Mouse (Mus musculus) limb, embryonic 15.5 days (tissue): Measurements from ENCODE around the gene Ifitm3. TPM values are rescaled to one million over a fixed set of nuclear protein-coding genes. Genes with fewer than 3 reads are reported as not detected.

Source experiments
- ATAC-seq: fragments of 200-750 bp; cut with Nextera tagmentation; 2 replicates; pipeline ENCODE4 v1.8.0; 2017; ENCODE audit warnings: low read depth, moderate TSS enrichment; ENCODE audit not compliant: insufficient number of reproducible peaks, low FRiP score, low TSS enrichment
- H3K27ac ChIP-seq: fragments of 300-500 bp; sonication (generic); 2 replicates; pipeline ENCODE4 v1.5.1; 2015; ENCODE audit warnings: moderate library complexity, mild to moderate bottlenecking, inconsistent platforms
- H3K27me3 ChIP-seq: fragments of 300-500 bp; sonication (generic); 2 replicates; pipeline ENCODE4 v1.6.1; 2015; ENCODE audit warnings: inconsistent platforms
- H3K36me3 ChIP-seq: fragments of 300-500 bp; sonication (generic); 2 replicates; pipeline ENCODE4 v1.6.1; 2015; ENCODE audit warnings: inconsistent platforms
- H3K4me1 ChIP-seq: fragments of 300-500 bp; sonication (generic); 2 replicates; pipeline ENCODE4 v1.6.1; 2015; ENCODE audit warnings: inconsistent platforms
- H3K4me2 ChIP-seq: fragments of 300-500 bp; sonication (generic); 2 replicates; pipeline ENCODE4 v1.6.1; 2015; ENCODE audit warnings: mild to moderate bottlenecking, inconsistent platforms
- H3K4me3 ChIP-seq: fragments of 300-500 bp; sonication (generic); 2 replicates; pipeline ENCODE4 v1.5.1; 2015; ENCODE audit warnings: mild to moderate bottlenecking, inconsistent platforms
- H3K9ac ChIP-seq: fragments of 300-500 bp; sonication (generic); 2 replicates; pipeline ENCODE4 v1.6.1; 2015; ENCODE audit warnings: inconsistent platforms
- H3K9me3 ChIP-seq: fragments of 300-500 bp; sonication (generic); 2 replicates; pipeline ENCODE4 v1.6.1; 2016; ENCODE audit warnings: inconsistent platforms
- WGBS: fragments of 180-500 bp; shearing (Covaris S2); methylation state at CpG from one replicate; pipeline ENCODE4 v1.1.7; 2015; 5-methylcytosine and 5-hydroxymethylcytosine counted together
- polyA plus RNA-seq: library from polyadenylated mRNA; unstranded; fragments of >200 nt; fragmentation: Nextera tagmentation; extraction: Ambion mirVana; gene quantifications from 2 replicates; pipeline ENCODE4 v1.2.1, GENCODE M21; 2015

Ifitm3 gene
- polyA plus RNA-seq = 217 and 218 TPM in 2 replicates

DNA sequence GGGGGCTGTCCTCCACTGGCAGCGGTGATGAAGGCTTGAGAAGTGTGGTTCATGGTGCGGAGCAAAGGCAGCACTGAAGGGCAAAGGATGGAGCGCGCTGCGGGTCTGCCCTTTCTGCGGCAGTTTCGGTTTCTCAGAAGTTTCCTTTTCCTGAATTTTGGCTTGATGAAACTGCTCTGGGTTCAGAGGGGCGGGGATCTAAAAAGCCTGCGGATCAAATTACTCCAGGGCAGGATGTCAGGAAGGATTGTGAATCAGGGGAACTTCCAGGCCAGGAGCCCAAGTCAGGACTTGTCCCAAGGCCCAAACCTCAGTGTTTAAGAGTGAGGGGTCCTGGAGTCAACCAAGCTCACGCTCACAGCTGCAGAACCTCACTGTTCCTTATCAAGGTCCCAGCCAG lies at the start of gene Ifitm3:
TSS of gene Ifitm3 (minus strand) at position 178 of the 400 bp plus-strand sequence.
- no peaks in the 10 kb centered on the region for H3K9me3 ChIP-seq
- peaks cover 30% of the 10 kb centered on the region for H3K4me1 ChIP-seq
- H3K36me3 ChIP-seq = no peaks in the 10 kb centered on the region
- H3K9ac ChIP-seq = peak within 1 kb of the TSS; percentile 28; the same call in 1 of the 2 replicates
- H3K4me2 ChIP-seq = peak within 1 kb of the TSS; percentile 59
- ATAC-seq = 0 out of 2 replicates have a peak, but pooled peaks have one; percentile 42
- no peaks in the 10 kb centered on the region for H3K27me3 ChIP-seq
- peak within 1 kb of the TSS; percentile 86 for H3K27ac ChIP-seq
- H3K4me3 ChIP-seq = peak within 1 kb of the TSS; percentile 48
- 5% methylated on average over 10 of the region's 10 CpGs for WGBS

GRCm38 (mm10) chr7:141059929-141060328 lies 49.4 kb upstream of the Ifitm3 start:
- peak overlapping the region; percentile 94 for H3K4me2 ChIP-seq
- WGBS = 64% methylated on average over 2 of the region's 2 CpGs
- H3K9ac ChIP-seq = peak overlapping the region; percentile 68; the same call in 1 of the 2 replicates
- H3K27ac ChIP-seq = no peak overlapping the region
- peaks cover 12% of the 10 kb centered on the region for H3K36me3 ChIP-seq
- no peaks in the 10 kb centered on the region for H3K27me3 ChIP-seq
- peaks cover 28% of the 10 kb centered on the region for H3K4me1 ChIP-seq
- H3K4me3 ChIP-seq = no peak overlapping the region; the same call in 1 of the 2 replicates
- H3K9me3 ChIP-seq = no peaks in the 10 kb centered on the region
- no peak for ATAC-seq

DNA sequence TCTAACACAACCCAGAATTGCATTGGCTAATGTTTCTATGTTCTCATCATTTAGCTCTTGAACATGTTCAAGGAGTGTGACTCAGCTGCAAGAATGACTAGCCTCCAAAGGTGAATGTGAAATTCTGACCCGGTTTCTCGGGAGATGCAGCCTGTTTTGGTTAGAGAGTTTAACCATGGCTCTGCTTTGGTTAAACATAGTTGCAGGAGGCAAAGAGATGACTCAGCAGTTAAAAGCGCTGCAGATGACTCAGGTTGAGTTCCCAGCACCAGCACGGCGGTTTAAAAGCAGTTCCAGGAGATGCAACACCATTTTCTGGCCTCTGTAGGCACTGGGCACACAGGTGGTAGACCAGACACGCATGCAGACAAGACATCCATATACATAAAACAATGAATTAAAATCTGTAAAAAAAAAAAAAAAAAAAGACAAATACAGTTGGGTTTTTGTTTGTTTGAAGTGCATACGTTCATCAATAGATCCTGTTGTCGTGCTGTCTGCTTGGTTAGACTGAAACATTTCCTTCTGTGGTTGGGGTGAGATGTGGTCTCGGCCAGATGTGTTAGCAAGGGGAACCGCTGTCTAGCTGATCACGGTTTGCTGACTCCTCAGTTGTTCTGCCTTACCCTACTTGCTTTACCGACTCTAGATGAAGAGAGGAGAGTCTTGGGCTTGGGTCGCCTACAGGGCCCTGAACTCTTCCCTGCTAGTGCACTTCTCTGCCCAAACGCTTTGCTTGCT lies 48.2 kb upstream of the Ifitm3 start:
- Histone ChIP-seq H3K4me2 (no peak overlapping the region), H3K4me3 (no peak overlapping the region), H3K9me3 (no peaks in the 10 kb centered on the region), H3K36me3 (0 out of 2 replicates have a peak, but pooled peaks cover 3% of the 10 kb centered on the region), H3K27ac (no peak overlapping the region), H3K27me3 (no peaks in the 10 kb centered on the region), H3K9ac (no peak overlapping the region), H3K4me1 (peaks cover 28% of the 10 kb centered on the region)
- WGBS = 89% methylated on average over 14 of the region's 14 CpGs
- no peak for ATAC-seq

DNA sequence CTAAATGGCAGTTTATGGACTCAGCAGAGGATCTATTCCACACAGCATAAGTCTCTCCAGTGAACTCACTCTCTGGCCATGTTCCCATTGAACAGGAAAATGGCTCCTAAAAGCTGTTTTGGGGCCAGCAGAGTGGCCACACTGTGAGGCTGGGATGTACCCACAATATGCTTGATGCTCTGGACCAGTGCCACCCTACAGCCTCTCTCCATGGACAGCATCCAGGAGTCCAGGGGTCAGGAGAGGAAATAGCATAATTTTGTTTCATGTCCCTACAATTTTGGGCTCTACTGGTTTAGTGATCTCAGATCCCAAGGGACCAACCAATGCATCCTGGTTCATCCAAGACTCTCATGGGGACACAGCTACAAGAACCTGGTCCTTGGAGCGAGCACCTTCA lies 47.0 kb upstream of the Ifitm3 start:
- H3K4me3 ChIP-seq = no peak overlapping the region
- no peak overlapping the region for H3K4me2 ChIP-seq
- H3K27ac ChIP-seq = no peak overlapping the region
- no peak for ATAC-seq
- H3K4me1 ChIP-seq = peaks cover 25% of the 10 kb centered on the region
- WGBS = 92% methylated on average over 1 of the region's 1 CpGs
- H3K9ac ChIP-seq = no peak overlapping the region
- no peaks in the 10 kb centered on the region for H3K9me3 ChIP-seq
- 0 out of 2 replicates have a peak, but pooled peaks cover 3% of the 10 kb centered on the region for H3K36me3 ChIP-seq
- H3K27me3 ChIP-seq = no peaks in the 10 kb centered on the region

GRCm38 (mm10) chr7:141056976-141057375 lies 46.4 kb upstream of the Ifitm3 start:
- H3K9ac ChIP-seq = no peak overlapping the region
- WGBS = 87% methylated on average over 6 of the region's 6 CpGs
- no peaks in the 10 kb centered on the region for H3K9me3 ChIP-seq
- peaks cover 19% of the 10 kb centered on the region for H3K4me1 ChIP-seq
- H3K27me3 ChIP-seq = no peaks in the 10 kb centered on the region
- no peak for ATAC-seq
- H3K27ac ChIP-seq = no peak overlapping the region
- H3K4me3 ChIP-seq = no peak overlapping the region
- no peak overlapping the region for H3K4me2 ChIP-seq
- no peaks in the 10 kb centered on the region for H3K36me3 ChIP-seq

GRCm38 (mm10) chr7:141055785-141056184 lies 45.2 kb upstream of the Ifitm3 start:
- no peaks in the 10 kb centered on the region for H3K36me3 ChIP-seq
- peaks cover 8% of the 10 kb centered on the region for H3K4me1 ChIP-seq
- H3K9ac ChIP-seq = no peak overlapping the region
- WGBS = 73% methylated on average over 4 of the region's 4 CpGs
- no peak for ATAC-seq
- no peak overlapping the region for H3K27ac ChIP-seq
- no peak overlapping the region for H3K4me2 ChIP-seq
- H3K27me3 ChIP-seq = no peaks in the 10 kb centered on the region
- H3K9me3 ChIP-seq = no peaks in the 10 kb centered on the region
- no peak overlapping the region for H3K4me3 ChIP-seq

DNA sequence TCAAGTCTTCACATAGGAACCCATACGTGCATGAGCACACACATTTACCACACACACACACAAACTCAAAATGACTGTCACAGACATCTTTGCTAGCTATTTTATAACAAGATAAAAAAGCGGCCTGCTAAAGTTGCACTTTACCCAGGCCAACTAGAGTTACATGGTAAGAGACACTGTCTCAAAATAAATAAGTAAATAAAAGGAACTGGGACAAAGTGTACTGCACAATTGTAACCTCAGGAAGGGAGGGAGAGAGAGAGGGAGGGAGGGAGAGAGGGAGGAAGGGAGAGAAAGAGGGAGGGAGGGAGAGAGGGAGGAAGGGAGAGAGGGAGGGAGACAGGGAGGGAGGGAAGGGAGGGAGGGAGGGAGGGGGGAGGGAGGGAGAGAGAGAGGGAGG lies 41.9 kb upstream of the Ifitm3 start:
- Histone ChIP-seq H3K4me3 (no peak overlapping the region), H3K4me2 (no peak overlapping the region), H3K27ac (no peak overlapping the region), H3K9ac (no peak overlapping the region), H3K36me3 (no peaks in the 10 kb centered on the region), H3K9me3 (no peaks in the 10 kb centered on the region), H3K4me1 (peaks cover 7% of the 10 kb centered on the region), H3K27me3 (no peaks in the 10 kb centered on the region)
- no peak for ATAC-seq
- WGBS = 75% methylated on average over 2 of the region's 2 CpGs

DNA sequence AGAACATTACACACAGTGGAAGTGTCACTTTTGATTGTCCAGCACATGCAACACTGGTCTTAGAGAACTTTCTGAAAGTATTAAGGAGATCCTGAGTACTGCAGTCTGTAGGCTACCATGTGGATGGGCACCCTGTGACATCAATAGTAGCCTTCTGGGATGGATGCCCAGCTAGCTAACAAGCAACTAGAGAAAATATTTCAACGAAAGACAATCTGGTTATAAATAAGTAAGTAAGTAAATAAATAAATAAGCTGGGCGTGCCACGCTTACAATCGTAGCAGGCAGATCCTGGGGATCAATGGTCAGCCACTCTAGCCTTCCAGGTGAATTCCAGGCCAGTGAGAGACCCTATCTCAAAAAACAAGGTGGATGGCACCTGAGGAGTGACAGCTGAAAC lies 41.4 kb upstream of the Ifitm3 start:
- Histone ChIP-seq H3K9me3 (no peaks in the 10 kb centered on the region), H3K36me3 (no peaks in the 10 kb centered on the region), H3K27me3 (no peaks in the 10 kb centered on the region), H3K27ac (no peak overlapping the region), H3K4me1 (peaks cover 11% of the 10 kb centered on the region), H3K4me2 (no peak overlapping the region), H3K9ac (no peak overlapping the region), H3K4me3 (no peak overlapping the region)
- no peak for ATAC-seq
- WGBS = 88% methylated on average over 4 of the region's 4 CpGs

DNA sequence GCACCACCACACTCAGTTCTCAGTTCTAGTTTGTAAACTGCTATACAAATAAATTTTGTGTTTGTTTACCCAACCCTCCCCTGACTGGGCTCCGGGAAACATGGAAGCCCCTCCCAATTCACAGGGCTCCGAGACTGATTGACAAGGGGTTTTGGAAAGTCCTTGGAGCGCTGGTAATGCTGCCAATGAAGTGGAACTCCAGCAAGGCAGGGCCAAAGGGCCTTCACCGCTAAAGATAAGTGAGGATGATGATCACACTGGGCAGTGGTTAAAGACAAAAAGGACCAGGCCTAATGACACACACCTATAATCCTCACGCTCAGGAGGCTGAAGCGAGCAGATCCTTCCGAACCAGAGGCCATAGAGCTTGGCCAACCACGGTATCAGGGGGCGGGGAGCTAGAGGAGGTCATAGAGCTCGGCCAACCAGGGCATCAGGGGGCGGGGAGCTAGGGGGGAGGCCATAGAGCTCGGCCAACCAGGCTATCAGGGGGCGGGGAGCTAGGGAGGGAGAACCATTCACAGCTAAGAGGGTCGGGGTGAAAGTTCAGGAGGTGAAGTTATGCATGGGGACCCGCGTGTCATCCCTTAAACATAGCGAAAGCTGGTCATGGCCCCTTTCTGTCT lies 40.6 kb upstream of the Ifitm3 start:
- no peak overlapping the region for H3K4me3 ChIP-seq
- 63% methylated on average over 17 of the region's 17 CpGs for WGBS
- no peaks in the 10 kb centered on the region for H3K9me3 ChIP-seq
- no peak for ATAC-seq
- peaks cover 16% of the 10 kb centered on the region for H3K4me1 ChIP-seq
- H3K27ac ChIP-seq = no peak overlapping the region
- H3K36me3 ChIP-seq = no peaks in the 10 kb centered on the region
- no peak overlapping the region for H3K9ac ChIP-seq
- H3K27me3 ChIP-seq = no peaks in the 10 kb centered on the region
- no peak overlapping the region for H3K4me2 ChIP-seq

- Histone ChIP-seq H3K4me2 (no peak overlapping the region), H3K9ac (no peak overlapping the region), H3K27ac (no peak overlapping the region), H3K4me1 (peaks cover 16% of the 10 kb centered on the region), H3K36me3 (no peaks in the 10 kb centered on the region), H3K4me3 (no peak overlapping the region), H3K27me3 (no peaks in the 10 kb centered on the region), H3K9me3 (no peaks in the 10 kb centered on the region)
- WGBS = 70% methylated on average over 2 of the region's 2 CpGs
- no peak for ATAC-seq
Observed at GRCm38 (mm10) chr7:141049326-141049725, 38.8 kb upstream of the Ifitm3 start.

DNA sequence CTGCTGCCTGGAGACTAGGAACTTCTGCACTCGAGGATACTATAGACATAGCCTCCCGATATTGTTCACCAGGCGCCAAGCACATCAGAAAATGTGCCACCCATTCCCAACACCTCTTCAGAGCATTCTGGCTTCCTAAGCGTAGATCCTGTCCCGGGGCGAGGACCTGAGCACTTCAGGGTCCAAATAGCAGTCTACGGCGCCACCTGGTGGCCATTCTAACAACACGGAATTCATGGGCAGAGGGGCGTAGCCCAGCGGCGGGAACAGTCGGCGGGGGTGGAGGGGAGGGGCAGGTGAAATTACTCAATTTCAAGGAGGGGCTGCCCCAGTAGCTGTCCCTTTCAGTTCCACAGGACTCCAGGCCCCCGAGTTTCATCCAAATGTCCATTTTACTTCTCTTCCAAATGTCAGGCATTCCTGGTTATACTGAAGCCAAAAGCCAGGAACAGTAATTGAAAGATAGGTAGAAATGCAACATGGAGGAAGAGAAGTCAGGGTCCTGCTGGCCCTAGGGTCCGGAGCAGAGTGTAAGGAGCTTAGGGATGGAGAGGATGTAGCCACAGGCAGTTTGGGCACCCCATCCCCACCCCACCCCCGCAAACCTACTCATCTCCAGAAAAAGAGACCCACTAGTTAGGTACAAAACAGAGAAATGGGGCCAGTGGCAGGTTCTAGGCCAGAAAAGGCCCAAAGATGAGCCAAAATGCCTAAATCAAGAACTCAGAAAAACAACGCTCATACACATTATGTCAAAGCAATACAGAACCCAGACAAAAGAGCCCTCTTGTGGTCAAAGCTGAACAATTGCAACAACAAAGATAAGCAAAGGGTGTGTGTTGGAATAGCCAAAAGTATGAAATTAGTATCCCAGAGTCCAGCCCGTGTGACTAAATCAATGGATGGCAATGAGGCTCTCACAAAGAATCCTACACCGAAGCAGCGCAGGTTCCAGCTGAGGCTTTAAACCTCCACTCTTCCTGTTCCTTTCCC lies 38.0 kb upstream of the Ifitm3 start:
- Histone ChIP-seq H3K4me1 (peaks cover 16% of the 10 kb centered on the region), H3K4me2 (peak overlapping the region; percentile 66), H3K9ac (no peak overlapping the region), H3K4me3 (peak overlapping the region; percentile 34), H3K27ac (peak overlapping the region; percentile 94), H3K27me3 (no peaks in the 10 kb centered on the region), H3K36me3 (no peaks in the 10 kb centered on the region), H3K9me3 (no peaks in the 10 kb centered on the region)
- 11% methylated on average over 21 of the region's 21 CpGs for WGBS
- ATAC-seq = peak; percentile 87
